Mouse (Mus musculus): ENCODE data around the gene Vsig10. TPM values are rescaled to one million over a fixed set of nuclear protein-coding genes. Genes with fewer than 3 reads are reported as not detected.

Gene Vsig10
- total RNA-seq, 2 experiments from 2014 or later = 5.7 to 6.9 TPM

DNA sequence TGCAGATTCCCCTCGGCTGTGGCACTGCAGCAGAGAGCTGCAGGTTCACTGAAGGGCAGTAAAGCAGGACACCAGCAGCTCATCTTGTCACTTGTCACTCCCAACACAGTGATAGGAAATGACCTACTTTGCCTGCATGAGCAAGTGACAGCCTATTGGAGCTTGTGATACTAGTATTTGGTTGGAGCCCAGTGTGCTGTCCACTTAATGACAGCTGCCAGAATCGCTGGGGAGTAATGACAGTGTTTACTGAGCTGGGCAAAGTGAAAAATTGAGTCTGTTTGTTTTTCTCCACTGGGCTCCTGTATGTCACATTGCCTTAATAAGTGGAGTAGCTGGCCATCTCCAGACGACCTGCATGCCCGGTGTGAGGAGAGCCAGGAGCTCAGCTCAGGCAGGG is 61.3 kb downstream of the Vsig10 start:
- no peak for DNase-seq (ENCODE audit: low spot score)

GRCm38 (mm10) chr5:117381785-117382184 is 62.9 kb downstream of the Vsig10 start:
- DNase-seq (ENCODE audit: low spot score) = no peak

DNA sequence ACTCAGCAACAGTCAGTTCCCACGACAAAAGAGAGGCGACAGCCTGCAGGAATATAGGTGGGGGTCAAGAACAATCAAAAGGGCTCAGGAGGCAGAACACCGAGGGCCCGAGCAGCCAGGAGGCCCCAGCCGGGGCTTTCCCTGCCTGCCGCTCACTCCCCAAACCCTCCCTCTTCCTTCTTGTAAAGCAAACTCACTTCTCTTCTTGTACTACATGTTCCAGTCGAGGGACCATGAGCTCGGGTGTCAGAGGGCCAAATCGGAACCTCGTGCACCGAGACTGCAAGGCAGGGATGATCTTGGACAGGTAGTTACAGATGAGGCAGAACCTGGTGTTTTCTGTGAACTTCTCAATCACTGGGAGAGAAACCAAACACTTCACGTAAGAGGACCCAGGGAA is 64.3 kb downstream of the Vsig10 start:
- no peak for DNase-seq (ENCODE audit: low spot score)

DNA sequence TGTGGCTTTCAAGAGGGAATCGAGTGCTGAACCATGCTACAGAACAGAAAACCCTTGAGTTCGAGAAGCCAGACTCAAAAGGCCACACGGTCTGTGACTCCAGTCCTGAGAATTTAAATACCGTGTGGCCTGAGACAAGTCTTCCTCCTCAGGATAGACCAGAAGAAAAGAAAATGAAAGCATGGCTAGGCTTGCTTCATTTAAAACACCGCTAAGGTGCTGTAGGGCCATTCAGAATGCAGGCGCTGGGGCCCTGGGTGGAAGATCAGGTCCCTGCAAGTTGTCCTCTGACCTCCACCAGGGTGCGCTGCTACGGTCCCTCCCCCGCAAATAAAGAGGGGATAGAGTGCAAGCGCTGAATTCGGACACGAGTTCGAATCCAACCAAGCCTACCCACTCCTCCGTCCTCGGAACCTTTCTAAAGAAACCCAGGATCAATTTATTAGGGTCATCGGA is 69.4 kb downstream of the Vsig10 start:
- no peak for DNase-seq (ENCODE audit: low spot score)

- peak; percentile 96 for DNase-seq (ENCODE audit: low spot score)
Measured at GRCm38 (mm10) chr5:117388877-117389276, 70.0 kb downstream of the Vsig10 start, which contains the start of gene Rfc5. Gene Rfc5, minus strand, starts transcription at chr5:117389047.

DNA sequence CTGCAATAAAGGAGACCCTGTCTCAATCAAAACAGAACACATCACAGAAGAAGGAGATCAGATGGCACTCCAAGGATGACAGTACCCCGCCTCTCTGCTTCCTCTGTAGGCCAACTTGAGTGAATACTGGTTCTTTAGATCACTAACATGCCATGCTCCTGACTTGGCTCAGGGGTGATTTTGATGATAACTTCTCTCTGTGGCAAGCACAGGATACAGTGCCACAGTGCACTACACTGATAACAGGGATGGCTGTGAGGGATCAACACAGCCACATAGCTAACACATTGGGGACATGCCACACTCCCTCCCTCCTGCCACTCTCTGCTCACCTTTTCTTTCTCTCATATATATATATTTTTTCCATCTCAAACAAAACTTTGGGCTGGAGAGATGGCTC is 72.0 kb downstream of the Vsig10 start:
- DNase-seq (ENCODE audit: low spot score) = no peak

GRCm38 (mm10) chr5:117395834-117396233 is 77.0 kb downstream of the Vsig10 start:
- DNase-seq (ENCODE audit: low spot score) = no peak

DNA sequence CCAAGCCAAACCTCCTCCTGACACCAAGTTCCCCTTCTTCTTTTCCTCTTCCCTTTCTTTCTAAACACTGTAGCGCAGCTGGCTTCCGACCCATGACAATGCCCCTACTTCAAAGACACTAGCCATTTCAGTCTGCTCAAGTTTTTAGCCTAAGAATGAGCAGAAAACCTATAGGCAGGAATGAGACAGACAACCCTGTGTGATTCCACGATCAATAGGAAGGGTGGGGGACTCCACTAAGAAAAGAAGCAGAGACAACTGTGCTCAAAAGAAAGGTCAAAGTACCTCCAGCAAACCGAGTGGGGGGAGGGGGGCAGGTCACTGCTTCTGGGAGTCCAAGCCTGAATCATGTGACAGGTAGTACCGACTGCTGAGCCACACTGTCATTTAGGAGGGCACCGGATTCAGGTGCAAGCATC is 77.7 kb downstream of the Vsig10 start:
- DNase-seq (ENCODE audit: low spot score) = no peak

- DNase-seq (ENCODE audit: low spot score) = no peak
Measured at GRCm38 (mm10) chr5:117397371-117397770, 78.5 kb downstream of the Vsig10 start.

- DNase-seq (ENCODE audit: low spot score) = no peak
Measured at GRCm38 (mm10) chr5:117398007-117398550, 79.2 kb downstream of the Vsig10 start.

GRCm38 (mm10) chr5:117399281-117399680 is 80.4 kb downstream of the Vsig10 start:
- DNase-seq (ENCODE audit: low spot score) = no peak

- DNase-seq (ENCODE audit: low spot score) = no peak
Measured at GRCm38 (mm10) chr5:117403609-117404008, 84.7 kb downstream of the Vsig10 start.

Other genes starting within 250 kb of the Vsig10 start
- gene Suds3, start 203.0 kb upstream of the Vsig10 start, total RNA-seq (2021) = 10 to 100 TPM; 89.2 to 94.8 TPM
- gene Taok3, start 199.0 kb upstream of the Vsig10 start, total RNA-seq (2021) = 1 to 10 TPM; 5.0 to 5.4 TPM
- gene Pebp1, start 31.5 kb upstream of the Vsig10 start, total RNA-seq (2021) = 100 to 1,000 TPM; 335 to 380 TPM
- 100 to 1,000 TPM in 1 of 2 experiments, 10 to 100 TPM in 1; 94.9 to 120 TPM for gene Wsb2, start 38.2 kb downstream of the Vsig10 start, total RNA-seq (2021)
- gene Rfc5, start 70.0 kb downstream of the Vsig10 start, total RNA-seq (2021) = 1 to 10 TPM; 1.4 to 1.9 TPM
- gene Ksr2, start 94.9 kb downstream of the Vsig10 start, total RNA-seq (2021) = under 1 TPM; 0.09 to 0.11 TPM